Mouse (Mus musculus) lung, adult 2 months (tissue): ENCODE measurements around the gene Gm20662.

Experiments
- CTCF ChIP-seq: fragments of 200-500 bp; IDR thresholded peaks from 2 replicates; pipeline ENCODE4 v1.5.1; 2011; ENCODE audit warnings: mild to moderate bottlenecking, low read length, control low read depth; ENCODE audit not compliant: insufficient read depth
- POLR2A ChIP-seq: fragments of 200-500 bp; IDR thresholded peaks from 2 replicates; pipeline ENCODE4 v1.6.1; 2011; ENCODE audit warnings: low read depth, mild to moderate bottlenecking, control low read depth, low read length, borderline replicate concordance; ENCODE audit errors: extremely low read depth

- TF ChIP-seq POLR2A, result no peak
- TF ChIP-seq CTCF, result no peak
These were observed 77.2 kb downstream of the Gm20662 start for GRCm38 (mm10) chr9:108073141-108073930.
